Mouse (Mus musculus): Measurements from ENCODE around the gene Vav3.
"Not testable (repeated sequence)": the region's sequence is repeated elsewhere in the genome, so short reads cannot be mapped to it uniquely, and the experiment has no call there.

Gene Vav3

GRCm38 (mm10) chr3:109440001-109440400 is 99.5 kb downstream of the Vav3 start:
- in situ Hi-C loops (cut with MboI): no loop called here

- in situ Hi-C loops (cut with MboI): no loop called here
These were observed 103.6 kb downstream of the Vav3 start for GRCm38 (mm10) chr3:109444077-109444476.

- in situ Hi-C loops (cut with MboI): no loop called here
These were observed 106.5 kb downstream of the Vav3 start for GRCm38 (mm10) chr3:109446903-109447302.

GRCm38 (mm10) chr3:109448249-109448648 is 107.8 kb downstream of the Vav3 start:
- in situ Hi-C loops (cut with MboI): not testable (repeated sequence)

- in situ Hi-C loops (cut with MboI): no loop called here
These were observed 111.5 kb downstream of the Vav3 start for GRCm38 (mm10) chr3:109451966-109452365.

GRCm38 (mm10) chr3:109454633-109455032 is 114.2 kb downstream of the Vav3 start:
- in situ Hi-C loops (cut with MboI): no loop called here

GRCm38 (mm10) chr3:109456340-109456739 is 115.9 kb downstream of the Vav3 start:
- in situ Hi-C loops (cut with MboI): no loop called here

GRCm38 (mm10) chr3:109463684-109464083 is 123.2 kb downstream of the Vav3 start:
- in situ Hi-C loops (cut with MboI): no loop called here

GRCm38 (mm10) chr3:109464600-109464999 is 124.1 kb downstream of the Vav3 start:
- in situ Hi-C loops (cut with MboI): no loop called here

GRCm38 (mm10) chr3:109466541-109466940 is 126.1 kb downstream of the Vav3 start:
- in situ Hi-C loops (cut with MboI): no loop called here

GRCm38 (mm10) chr3:109467288-109467687 is 126.8 kb downstream of the Vav3 start:
- in situ Hi-C loops (cut with MboI): no loop called here

- in situ Hi-C loops (cut with MboI): no loop called here
These were observed 129.0 kb downstream of the Vav3 start for GRCm38 (mm10) chr3:109469465-109469864.

GRCm38 (mm10) chr3:109470651-109471255 is 130.3 kb downstream of the Vav3 start:
- in situ Hi-C loops (cut with MboI): no loop called here

- in situ Hi-C loops (cut with MboI): no loop called here
These were observed 136.1 kb downstream of the Vav3 start for GRCm38 (mm10) chr3:109476521-109476920.

- in situ Hi-C loops (cut with MboI): no loop called here
These were observed 137.8 kb downstream of the Vav3 start for GRCm38 (mm10) chr3:109478297-109478696.

GRCm38 (mm10) chr3:109480625-109481024 is 140.2 kb downstream of the Vav3 start:
- in situ Hi-C loops (cut with MboI): loop anchor here (10.0 kb wide), 1 partner anchor 306 kb away; no protein-coding TSS in a partner anchor

- in situ Hi-C loops (cut with MboI): loop anchor here (10.0 kb wide), 1 partner anchor 312 kb away; no protein-coding TSS in a partner anchor
These were observed 146.3 kb downstream of the Vav3 start for GRCm38 (mm10) chr3:109486786-109487185.

- in situ Hi-C loops (cut with MboI): loop anchor here (10.0 kb wide), 1 partner anchor 313 kb away; no protein-coding TSS in a partner anchor
These were observed 147.4 kb downstream of the Vav3 start for GRCm38 (mm10) chr3:109487823-109488222.

- in situ Hi-C loops (cut with MboI): loop anchor here (10.0 kb wide), 1 partner anchor 314 kb away; no protein-coding TSS in a partner anchor
These were observed 148.3 kb downstream of the Vav3 start for GRCm38 (mm10) chr3:109488750-109489171.

GRCm38 (mm10) chr3:109490561-109491296 is 150.3 kb downstream of the Vav3 start:
- in situ Hi-C loops (cut with MboI): no loop called here

- in situ Hi-C loops (cut with MboI): no loop called here
These were observed 151.1 kb downstream of the Vav3 start for GRCm38 (mm10) chr3:109491568-109491967.

- in situ Hi-C loops (cut with MboI): no loop called here
These were observed 156.0 kb downstream of the Vav3 start for GRCm38 (mm10) chr3:109496461-109496860.

- in situ Hi-C loops (cut with MboI): no loop called here
These were observed 156.6 kb downstream of the Vav3 start for GRCm38 (mm10) chr3:109497074-109497473.

Measured in mature B cell (primary cell).